Mouse (Mus musculus) liver, embryonic 15.5 days (tissue): ENCODE results near the gene Mycbpap. TPM values are rescaled to one million over a fixed set of nuclear protein-coding genes. Genes with fewer than 3 reads are reported as not detected.
A peak's percentile ranks its signal among the peaks of the same experiment; 100 is the strongest.

Experiments used
- ATAC-seq: fragments of 200-750 bp; cut with Nextera tagmentation; 2 replicates; pipeline ENCODE4 v1.8.0; 2017; ENCODE audit warnings: moderate number of reproducible peaks, mild to moderate bottlenecking, moderate library complexity; ENCODE audit not compliant: insufficient read depth
- H3K27ac ChIP-seq: fragments of 300-500 bp; sonication (generic); replicated peaks from 2 replicates; pipeline ENCODE4 v1.5.1; 2015; ENCODE audit warnings: mild to moderate bottlenecking, inconsistent platforms
- H3K27me3 ChIP-seq: fragments of 300-500 bp; sonication (generic); 2 replicates; pipeline ENCODE4 v1.6.1; 2015; ENCODE audit warnings: mild to moderate bottlenecking, inconsistent platforms
- H3K36me3 ChIP-seq: fragments of 300-500 bp; sonication (generic); replicated peaks from 2 replicates; pipeline ENCODE4 v1.6.1; 2015; ENCODE audit warnings: moderate library complexity, mild to moderate bottlenecking, inconsistent platforms
- H3K4me1 ChIP-seq: fragments of 300-500 bp; sonication (generic); replicated peaks from 2 replicates; pipeline ENCODE4 v1.6.1; 2015; ENCODE audit warnings: inconsistent platforms
- H3K4me2 ChIP-seq: fragments of 300-500 bp; sonication (generic); 2 replicates; pipeline ENCODE4 v1.6.1; 2015; ENCODE audit warnings: moderate library complexity, mild to moderate bottlenecking, inconsistent platforms
- H3K4me3 ChIP-seq: fragments of 300-500 bp; sonication (generic); replicated peaks from 2 replicates; pipeline ENCODE4 v1.5.1; 2015; ENCODE audit warnings: mild to moderate bottlenecking, inconsistent platforms
- H3K9ac ChIP-seq: fragments of 300-500 bp; sonication (generic); 2 replicates; pipeline ENCODE4 v1.6.1; 2015; ENCODE audit warnings: moderate library complexity, mild to moderate bottlenecking, inconsistent platforms
- H3K9me3 ChIP-seq: fragments of 300-500 bp; sonication (generic); replicated peaks from 2 replicates; pipeline ENCODE4 v1.6.1; 2016; ENCODE audit warnings: inconsistent platforms
- WGBS: fragments of 180-500 bp; shearing (Covaris S2); methylation state at CpG from one replicate; pipeline ENCODE4 v1.1.7; 2015; ENCODE audit warnings: mixed read lengths; ENCODE audit not compliant: insufficient replicate concordance; 5-methylcytosine and 5-hydroxymethylcytosine counted together
- polyA plus RNA-seq: library from polyadenylated mRNA; unstranded; fragments of >200 nt; fragmentation: Nextera tagmentation; extraction: Ambion mirVana; gene quantifications from 2 replicates; pipeline ENCODE4 v1.2.1, GENCODE M21; 2015

Gene Mycbpap
- polyA plus RNA-seq, 1 experiment from 2014 or later: not detected

GRCm38 (mm10) chr11:94548888-94549690, 27.5 kb upstream of the Mycbpap start, which contains the start of gene Rsad1:
Rsad1 (minus strand) TSS chr11:94549255.
- peak within 1 kb of the TSS; percentile 65 for H3K9ac ChIP-seq
- no peaks in the 10 kb centered on the region for H3K36me3 ChIP-seq
- ATAC-seq: peak; percentile 78
- H3K4me2 ChIP-seq: peak within 1 kb of the TSS; percentile 89
- no peaks in the 10 kb centered on the region for H3K27me3 ChIP-seq
- WGBS: 3% methylated on average over 49 of the region's 49 CpGs
- H3K9me3 ChIP-seq: no peaks in the 10 kb centered on the region
- peaks cover 18% of the 10 kb centered on the region for H3K4me1 ChIP-seq
- H3K27ac ChIP-seq: peak within 1 kb of the TSS; percentile 73; the same call in 1 of the 2 replicates
- peak within 1 kb of the TSS; percentile 72 for H3K4me3 ChIP-seq

GRCm38 (mm10) chr11:94548041-94548784, 26.7 kb upstream of the Mycbpap start:
- Histone ChIP-seq H3K4me1 (peaks cover 18% of the 10 kb centered on the region), H3K36me3 (no peaks in the 10 kb centered on the region), H3K9me3 (no peaks in the 10 kb centered on the region), H3K4me3 (peak overlapping the region; percentile 72), H3K27ac (no peak overlapping the region), H3K9ac (peak overlapping the region; percentile 65; the same call in 1 of the 2 replicates), H3K27me3 (no peaks in the 10 kb centered on the region), H3K4me2 (peak overlapping the region; percentile 89)
- ATAC-seq: peak; percentile 14; the same call in 1 of the 2 replicates
- WGBS: 8% methylated on average over 24 of the region's 24 CpGs

- no peak overlapping the region for H3K27ac ChIP-seq
- no peak overlapping the region for H3K9ac ChIP-seq
- no peak for ATAC-seq
- peaks cover 18% of the 10 kb centered on the region for H3K4me1 ChIP-seq
- H3K36me3 ChIP-seq: no peaks in the 10 kb centered on the region
- WGBS: 68% methylated on average over 6 of the region's 6 CpGs
- no peak overlapping the region for H3K4me3 ChIP-seq
- no peaks in the 10 kb centered on the region for H3K9me3 ChIP-seq
- H3K4me2 ChIP-seq: no peak overlapping the region
- H3K27me3 ChIP-seq: no peaks in the 10 kb centered on the region
Observed at GRCm38 (mm10) chr11:94547271-94547670, 25.7 kb upstream of the Mycbpap start.

DNA sequence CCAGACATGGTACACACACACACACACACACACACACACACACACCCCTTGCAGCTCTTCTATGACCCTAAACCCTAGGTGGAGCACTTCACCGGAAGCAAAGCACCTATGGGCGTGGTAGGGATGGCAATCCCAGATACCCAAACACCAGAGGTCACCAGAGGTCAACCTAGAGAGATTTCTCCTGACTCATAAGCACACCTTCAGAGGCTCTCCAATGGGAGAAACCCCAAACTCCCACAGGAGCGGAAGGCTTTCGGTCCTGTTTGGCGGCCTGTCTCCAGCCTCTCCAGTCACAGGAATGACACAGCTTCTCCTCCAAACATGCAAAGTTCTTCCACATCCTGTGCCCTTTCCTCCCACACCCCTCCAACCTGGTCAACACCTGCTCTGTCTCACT, 24.8 kb upstream of the Mycbpap start:
- Histone ChIP-seq H3K4me2 (no peak overlapping the region), H3K9ac (no peak overlapping the region), H3K4me3 (no peak overlapping the region), H3K36me3 (no peaks in the 10 kb centered on the region), H3K27me3 (no peaks in the 10 kb centered on the region), H3K9me3 (no peaks in the 10 kb centered on the region), H3K27ac (no peak overlapping the region), H3K4me1 (peaks cover 18% of the 10 kb centered on the region)
- ATAC-seq: no peak
- 78% methylated on average over 5 of the region's 5 CpGs for WGBS

GRCm38 (mm10) chr11:94544422-94544821, 22.9 kb upstream of the Mycbpap start:
- Histone ChIP-seq H3K27me3 (no peaks in the 10 kb centered on the region), H3K4me3 (no peak overlapping the region), H3K9ac (no peak overlapping the region), H3K4me1 (peaks cover 15% of the 10 kb centered on the region), H3K4me2 (no peak overlapping the region), H3K27ac (no peak overlapping the region), H3K36me3 (no peaks in the 10 kb centered on the region), H3K9me3 (no peaks in the 10 kb centered on the region)
- WGBS: 75% methylated on average over 18 of the region's 18 CpGs
- ATAC-seq: no peak

DNA sequence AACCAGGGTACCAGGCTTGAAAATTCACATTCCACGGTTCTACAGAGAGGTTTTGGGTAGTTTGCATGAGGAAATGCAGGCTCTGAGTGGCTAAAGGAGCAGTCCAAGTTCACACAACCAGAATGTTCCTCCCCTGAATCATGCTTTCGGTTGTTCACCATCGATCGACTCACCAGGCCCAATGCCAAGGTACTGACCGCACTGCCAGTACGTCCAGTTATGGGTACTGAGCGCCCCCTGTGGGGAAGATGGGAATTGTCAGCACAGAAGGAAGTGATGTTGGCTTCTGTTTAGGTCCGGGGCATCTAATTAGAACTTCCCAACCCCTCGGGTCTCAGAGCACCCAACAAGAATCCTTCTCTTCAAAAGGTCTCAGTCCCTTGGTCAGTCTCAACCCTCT, 22.4 kb upstream of the Mycbpap start:
- H3K4me1 ChIP-seq: peaks cover 10% of the 10 kb centered on the region
- no peaks in the 10 kb centered on the region for H3K27me3 ChIP-seq
- H3K4me3 ChIP-seq: no peak overlapping the region
- H3K9me3 ChIP-seq: no peaks in the 10 kb centered on the region
- no peak overlapping the region for H3K4me2 ChIP-seq
- H3K9ac ChIP-seq: no peak overlapping the region
- ATAC-seq: no peak
- WGBS: 42% methylated on average over 9 of the region's 9 CpGs
- no peaks in the 10 kb centered on the region for H3K36me3 ChIP-seq
- H3K27ac ChIP-seq: no peak overlapping the region

- Histone ChIP-seq H3K27ac (no peak overlapping the region), H3K4me3 (no peak overlapping the region)
- WGBS: 81% methylated on average over 12 of the region's 12 CpGs
Observed at GRCm38 (mm10) chr11:94543344-94543743, 21.8 kb upstream of the Mycbpap start.

GRCm38 (mm10) chr11:94542400-94542799, 20.9 kb upstream of the Mycbpap start:
- ATAC-seq: no peak
- Histone ChIP-seq H3K27me3 (no peaks in the 10 kb centered on the region), H3K4me3 (no peak overlapping the region), H3K36me3 (no peaks in the 10 kb centered on the region), H3K4me1 (no peaks in the 10 kb centered on the region), H3K4me2 (no peak overlapping the region), H3K27ac (no peak overlapping the region), H3K9ac (no peak overlapping the region), H3K9me3 (no peaks in the 10 kb centered on the region)
- 71% methylated on average over 4 of the region's 4 CpGs for WGBS

More at GRCm38 (mm10) chr11:94543344-94543743, 21.8 kb upstream of the Mycbpap start:
- Histone ChIP-seq H3K36me3 (no peaks in the 10 kb centered on the region), H3K4me2 (no peak overlapping the region), H3K27me3 (no peaks in the 10 kb centered on the region), H3K4me1 (peaks cover 5% of the 10 kb centered on the region), H3K9ac (no peak overlapping the region), H3K9me3 (no peaks in the 10 kb centered on the region)
- no peak for ATAC-seq

- H3K27me3 ChIP-seq: no peaks in the 10 kb centered on the region
- no peak overlapping the region for H3K4me3 ChIP-seq
- ATAC-seq: no peak
- no peak overlapping the region for H3K4me2 ChIP-seq
- H3K4me1 ChIP-seq: no peaks in the 10 kb centered on the region
- no peak overlapping the region for H3K9ac ChIP-seq
- H3K9me3 ChIP-seq: no peaks in the 10 kb centered on the region
- H3K36me3 ChIP-seq: no peaks in the 10 kb centered on the region
- H3K27ac ChIP-seq: no peak overlapping the region
- 69% methylated on average over 7 of the region's 7 CpGs for WGBS
Observed at GRCm38 (mm10) chr11:94539761-94540160, 18.2 kb upstream of the Mycbpap start.

- no peaks in the 10 kb centered on the region for H3K27me3 ChIP-seq
- 50% methylated on average over 8 of the region's 8 CpGs for WGBS
- no peaks in the 10 kb centered on the region for H3K4me1 ChIP-seq
- no peak overlapping the region for H3K4me2 ChIP-seq
- ATAC-seq: no peak
- no peaks in the 10 kb centered on the region for H3K36me3 ChIP-seq
- H3K4me3 ChIP-seq: no peak overlapping the region
- no peak overlapping the region for H3K27ac ChIP-seq
- H3K9ac ChIP-seq: no peak overlapping the region
- no peaks in the 10 kb centered on the region for H3K9me3 ChIP-seq
Observed at GRCm38 (mm10) chr11:94538733-94539292, 17.3 kb upstream of the Mycbpap start.

DNA sequence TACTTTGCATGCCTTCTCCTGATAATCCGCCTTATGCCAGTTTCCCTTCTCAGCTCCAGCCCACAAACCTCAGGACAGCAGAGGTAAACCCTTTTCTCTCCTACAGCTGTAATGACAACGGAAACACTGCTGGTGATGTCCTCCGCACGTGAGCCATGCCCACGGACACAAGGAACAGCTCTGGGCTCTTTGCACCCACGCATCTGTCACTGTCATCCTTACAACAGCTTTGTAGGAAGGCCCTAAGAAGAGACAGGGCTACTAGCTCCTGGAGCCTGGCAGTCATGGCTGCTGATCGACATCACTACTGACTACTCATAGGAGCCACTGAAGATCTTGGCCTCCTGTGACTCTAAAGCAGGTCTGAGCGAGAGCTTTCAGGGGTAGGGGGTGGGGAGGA, 11.6 kb upstream of the Mycbpap start:
- H3K9me3 ChIP-seq: no peaks in the 10 kb centered on the region
- no peak overlapping the region for H3K9ac ChIP-seq
- no peak overlapping the region for H3K4me3 ChIP-seq
- ATAC-seq: no peak
- H3K36me3 ChIP-seq: no peaks in the 10 kb centered on the region
- no peak overlapping the region for H3K27ac ChIP-seq
- no peak overlapping the region for H3K4me2 ChIP-seq
- H3K27me3 ChIP-seq: no peaks in the 10 kb centered on the region
- WGBS: 61% methylated on average over 8 of the region's 8 CpGs
- H3K4me1 ChIP-seq: no peaks in the 10 kb centered on the region
